Mouse (Mus musculus): Measurements from ENCODE around the gene Prdm8. TPM values are rescaled to one million over a fixed set of nuclear protein-coding genes. Genes with fewer than 3 reads are reported as not detected.

The Prdm8 gene
- polyA plus RNA-seq, 1 experiment from 2014 or later = 2.8 TPM

Other genes starting within 250 kb of the Prdm8 start
- 11.5 and 13.6 TPM in 2 replicates for gene Antxr2, start 136.2 kb upstream of the Prdm8 start, polyA plus RNA-seq (2016; fragmentation: Nextera tagmentation; extraction: Ambion mirVana)
- 0.75 and 1.2 TPM in 2 replicates for gene Fgf5, start 87.0 kb downstream of the Prdm8 start, polyA plus RNA-seq (2016; fragmentation: Nextera tagmentation; extraction: Ambion mirVana)
- gene Cfap299, start 162.1 kb downstream of the Prdm8 start, polyA plus RNA-seq (2016; fragmentation: Nextera tagmentation; extraction: Ambion mirVana) = 1.7 and 2.9 TPM in 2 replicates

Measured in hindbrain, embryonic 12.5 days (tissue).